Mouse (Mus musculus) forebrain, embryonic 12.5 days (tissue): ENCODE results near the gene Trappc6b. TPM values are rescaled to one million over a fixed set of nuclear protein-coding genes. Genes with fewer than 3 reads are reported as not detected.

Source experiments
- ATAC-seq: fragments of 200-750 bp; cut with Nextera tagmentation; 2 replicates; pipeline ENCODE4 v1.8.0; 2017; ENCODE audit warnings: moderate TSS enrichment; ENCODE audit not compliant: low FRiP score
- H3K27ac ChIP-seq: fragments of 300-500 bp; sonication (generic); 2 replicates; pipeline ENCODE4 v1.5.1; 2016; ENCODE audit warnings: mild to moderate bottlenecking
- H3K27me3 ChIP-seq: fragments of 300-500 bp; sonication (generic); 2 replicates; pipeline ENCODE4 v1.6.1; 2016; ENCODE audit warnings: mild to moderate bottlenecking
- H3K36me3 ChIP-seq: fragments of 300-500 bp; sonication (generic); replicated peaks from 2 replicates; pipeline ENCODE4 v1.6.1; 2016; ENCODE audit warnings: mild to moderate bottlenecking
- H3K4me1 ChIP-seq: fragments of 300-500 bp; sonication (generic); 2 replicates; pipeline ENCODE4 v1.6.1; 2016
- H3K4me2 ChIP-seq: fragments of 300-500 bp; sonication (generic); 2 replicates; pipeline ENCODE4 v1.6.1; 2016; ENCODE audit warnings: mild to moderate bottlenecking, moderate library complexity
- H3K4me3 ChIP-seq: fragments of 300-500 bp; sonication (generic); replicated peaks from 2 replicates; pipeline ENCODE4 v1.5.1; 2016; ENCODE audit warnings: mild to moderate bottlenecking
- H3K9ac ChIP-seq: fragments of 300-500 bp; sonication (generic); 2 replicates; pipeline ENCODE4 v1.6.1; 2016; ENCODE audit warnings: mild to moderate bottlenecking
- H3K9me3 ChIP-seq: fragments of 300-500 bp; sonication (generic); 2 replicates; pipeline ENCODE4 v1.6.1; 2016
- WGBS: fragments of 180-500 bp; shearing (Covaris S2); methylation state at CpG from one replicate; pipeline ENCODE4 v1.1.7; 2016; 5-methylcytosine and 5-hydroxymethylcytosine counted together
- polyA plus RNA-seq: library from polyadenylated mRNA; unstranded; fragments of >200 nt; fragmentation: Nextera tagmentation; extraction: Ambion mirVana; gene quantifications from 2 replicates; pipeline ENCODE4 v1.2.1, GENCODE M21; 2016

The Trappc6b gene
- polyA plus RNA-seq: 100.0 and 106 TPM in 2 replicates

- WGBS: under 1% methylated on average over 49 of the region's 49 CpGs
- Histone ChIP-seq H3K9ac (peak within 1 kb of the TSS; percentile 90), H3K27me3 (no peaks in the 10 kb centered on the region), H3K9me3 (no peaks in the 10 kb centered on the region), H3K4me3 (peak within 1 kb of the TSS; percentile 88), H3K27ac (peak within 1 kb of the TSS; percentile 91), H3K4me2 (peak within 1 kb of the TSS; percentile 70), H3K36me3 (peaks cover 13% of the 10 kb centered on the region), H3K4me1 (peaks cover 20% of the 10 kb centered on the region)
- ATAC-seq: peak; percentile 97
Observed at GRCm38 (mm10) chr12:59060993-59061595, at the start of gene Trappc6b. Trappc6b (minus strand) TSS chr12:59061472.

- H3K4me1 ChIP-seq: no peaks in the 10 kb centered on the region
- no peak for ATAC-seq
- H3K9ac ChIP-seq: no peak overlapping the region
- H3K27me3 ChIP-seq: no peaks in the 10 kb centered on the region
- 85% methylated on average over 4 of the region's 4 CpGs for WGBS
- H3K4me2 ChIP-seq: no peak overlapping the region
- H3K27ac ChIP-seq: no peak overlapping the region
- H3K4me3 ChIP-seq: no peak overlapping the region
- H3K9me3 ChIP-seq: no peaks in the 10 kb centered on the region
- no peaks in the 10 kb centered on the region for H3K36me3 ChIP-seq
Observed at GRCm38 (mm10) chr12:59107926-59108325, 46.7 kb upstream of the Trappc6b start.

DNA sequence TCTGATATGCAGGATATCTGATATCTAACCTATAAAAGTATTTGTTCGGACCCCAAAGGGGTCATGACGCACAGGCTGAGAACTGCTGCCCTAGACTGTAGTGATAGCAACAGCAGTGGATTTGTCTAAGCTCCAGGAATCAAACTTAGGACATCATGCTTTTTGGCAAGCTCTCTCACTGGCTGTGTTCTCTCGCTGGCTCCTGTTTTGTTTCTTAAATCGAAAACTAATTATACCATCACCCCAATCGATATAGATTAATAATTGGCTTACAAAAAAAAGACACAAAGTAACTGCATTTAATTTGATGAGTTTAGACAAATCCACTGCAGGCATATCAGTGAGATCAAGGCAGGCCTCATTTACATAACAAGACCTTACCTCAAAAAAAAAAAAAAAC, 45.2 kb upstream of the Trappc6b start:
- no peak for ATAC-seq

GRCm38 (mm10) chr12:59105914-59106313, 44.6 kb upstream of the Trappc6b start:
- 89% methylated on average over 6 of the region's 6 CpGs for WGBS
- H3K27me3 ChIP-seq: no peaks in the 10 kb centered on the region
- no peak overlapping the region for H3K4me3 ChIP-seq
- H3K36me3 ChIP-seq: no peaks in the 10 kb centered on the region
- no peak overlapping the region for H3K9ac ChIP-seq
- no peak overlapping the region for H3K4me2 ChIP-seq
- no peaks in the 10 kb centered on the region for H3K4me1 ChIP-seq
- no peak for ATAC-seq
- H3K27ac ChIP-seq: no peak overlapping the region
- no peaks in the 10 kb centered on the region for H3K9me3 ChIP-seq

More for the DNA sequence above, 45.2 kb upstream of the Trappc6b start:
- no peaks in the 10 kb centered on the region for H3K36me3 ChIP-seq
- H3K4me2 ChIP-seq: no peak overlapping the region
- no peaks in the 10 kb centered on the region for H3K27me3 ChIP-seq
- H3K9ac ChIP-seq: no peak overlapping the region
- no peak overlapping the region for H3K4me3 ChIP-seq
- H3K27ac ChIP-seq: no peak overlapping the region
- no peaks in the 10 kb centered on the region for H3K9me3 ChIP-seq
- no peaks in the 10 kb centered on the region for H3K4me1 ChIP-seq
- 87% methylated on average over 5 of the region's 5 CpGs for WGBS

DNA sequence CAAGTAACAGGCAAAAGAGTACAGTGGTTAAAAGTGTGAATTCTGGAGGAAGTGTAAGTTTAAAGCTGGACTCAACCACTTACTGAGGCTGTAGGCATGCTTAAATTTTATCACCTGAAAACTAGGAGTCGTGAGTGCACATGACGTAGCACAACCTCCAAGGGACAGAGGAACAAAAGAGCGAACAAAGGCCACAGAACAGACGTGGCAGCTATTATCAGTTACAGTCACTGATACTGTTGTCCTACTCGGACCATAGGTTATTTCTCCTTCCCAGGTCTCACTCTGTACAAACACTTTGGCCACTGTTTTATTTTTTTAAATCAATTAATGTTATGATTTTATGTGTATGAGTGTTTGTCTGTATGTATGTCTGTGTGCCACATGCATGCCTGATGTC, 43.5 kb upstream of the Trappc6b start:
- ATAC-seq: no peak
- no peaks in the 10 kb centered on the region for H3K9me3 ChIP-seq
- no peaks in the 10 kb centered on the region for H3K36me3 ChIP-seq
- H3K9ac ChIP-seq: no peak overlapping the region
- H3K4me1 ChIP-seq: no peaks in the 10 kb centered on the region
- no peak overlapping the region for H3K4me2 ChIP-seq
- H3K4me3 ChIP-seq: no peak overlapping the region
- WGBS: 70% methylated on average over 5 of the region's 5 CpGs
- H3K27me3 ChIP-seq: no peaks in the 10 kb centered on the region
- H3K27ac ChIP-seq: no peak overlapping the region

- Histone ChIP-seq H3K9ac (no peak within 1 kb of the TSS), H3K4me1 (no peaks in the 10 kb centered on the region), H3K4me3 (no peak within 1 kb of the TSS), H3K36me3 (no peaks in the 10 kb centered on the region), H3K27me3 (no peaks in the 10 kb centered on the region), H3K27ac (no peak within 1 kb of the TSS), H3K4me2 (no peak within 1 kb of the TSS), H3K9me3 (no peaks in the 10 kb centered on the region)
- no peak for ATAC-seq
- 86% methylated on average over 19 of the region's 19 CpGs for WGBS
Observed at GRCm38 (mm10) chr12:59095104-59096025, 34.1 kb upstream of the Trappc6b start, which contains the start of gene Mia2. Mia2 (plus strand) TSS chr12:59095799.

DNA sequence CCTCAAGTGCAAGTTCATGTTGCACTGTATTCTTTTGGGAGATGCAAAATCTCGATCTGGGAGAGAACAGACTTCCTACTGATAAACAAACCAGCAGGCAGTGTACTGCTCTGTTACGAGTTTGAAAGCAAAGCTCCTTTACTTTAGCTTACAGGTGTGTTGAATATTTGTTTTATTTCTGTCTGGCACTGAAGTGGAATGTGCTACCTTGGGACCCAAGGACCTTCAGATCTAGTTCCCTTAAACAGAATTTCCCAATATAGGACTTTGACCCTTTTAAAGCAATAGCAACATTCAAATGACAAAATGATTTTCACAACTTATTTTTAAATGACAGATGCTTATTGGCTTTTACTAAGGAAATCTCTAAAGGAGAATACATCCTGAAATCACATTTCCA, 32.3 kb upstream of the Trappc6b start:
- no peaks in the 10 kb centered on the region for H3K9me3 ChIP-seq
- H3K27me3 ChIP-seq: no peaks in the 10 kb centered on the region
- no peak for ATAC-seq
- H3K36me3 ChIP-seq: no peaks in the 10 kb centered on the region
- H3K4me2 ChIP-seq: no peak overlapping the region
- H3K27ac ChIP-seq: no peak overlapping the region
- 80% methylated on average over 2 of the region's 2 CpGs for WGBS
- H3K4me1 ChIP-seq: no peaks in the 10 kb centered on the region
- no peak overlapping the region for H3K9ac ChIP-seq
- no peak overlapping the region for H3K4me3 ChIP-seq

GRCm38 (mm10) chr12:59086171-59086570, 24.9 kb upstream of the Trappc6b start:
- no peak for ATAC-seq
- no peaks in the 10 kb centered on the region for H3K36me3 ChIP-seq
- WGBS: 84% methylated on average over 5 of the region's 5 CpGs

DNA sequence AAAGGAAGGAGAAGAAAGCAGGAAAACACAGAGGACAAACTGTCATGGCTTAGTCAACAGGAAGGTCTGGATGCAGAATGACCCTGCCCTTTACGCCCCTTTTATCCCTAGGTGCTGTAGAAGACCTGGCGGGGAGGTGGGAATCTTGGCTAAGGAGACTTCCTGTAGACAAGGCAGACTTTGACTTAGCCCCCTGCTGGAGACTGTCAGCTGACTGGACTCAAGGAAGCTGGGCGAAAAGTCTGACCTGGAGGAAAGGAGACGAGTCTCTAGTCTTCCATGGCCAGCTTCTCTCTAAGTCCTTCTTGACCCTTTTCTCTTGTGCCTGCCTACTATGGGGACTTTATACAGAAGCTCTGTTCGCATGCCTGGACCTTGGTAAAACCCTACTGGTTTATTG, 23.2 kb upstream of the Trappc6b start:
- Histone ChIP-seq H3K4me1 (no peaks in the 10 kb centered on the region), H3K4me3 (no peak overlapping the region), H3K27me3 (no peaks in the 10 kb centered on the region), H3K9me3 (no peaks in the 10 kb centered on the region), H3K36me3 (0 out of 2 replicates have a peak, but pooled peaks cover 4% of the 10 kb centered on the region), H3K4me2 (no peak overlapping the region), H3K9ac (no peak overlapping the region), H3K27ac (no peak overlapping the region)
- 74% methylated on average over 5 of the region's 5 CpGs for WGBS
- no peak for ATAC-seq

More at GRCm38 (mm10) chr12:59086171-59086570, 24.9 kb upstream of the Trappc6b start:
- Histone ChIP-seq H3K27me3 (no peaks in the 10 kb centered on the region), H3K4me1 (no peaks in the 10 kb centered on the region), H3K27ac (no peak overlapping the region), H3K9me3 (no peaks in the 10 kb centered on the region), H3K4me3 (no peak overlapping the region), H3K9ac (no peak overlapping the region), H3K4me2 (no peak overlapping the region)

DNA sequence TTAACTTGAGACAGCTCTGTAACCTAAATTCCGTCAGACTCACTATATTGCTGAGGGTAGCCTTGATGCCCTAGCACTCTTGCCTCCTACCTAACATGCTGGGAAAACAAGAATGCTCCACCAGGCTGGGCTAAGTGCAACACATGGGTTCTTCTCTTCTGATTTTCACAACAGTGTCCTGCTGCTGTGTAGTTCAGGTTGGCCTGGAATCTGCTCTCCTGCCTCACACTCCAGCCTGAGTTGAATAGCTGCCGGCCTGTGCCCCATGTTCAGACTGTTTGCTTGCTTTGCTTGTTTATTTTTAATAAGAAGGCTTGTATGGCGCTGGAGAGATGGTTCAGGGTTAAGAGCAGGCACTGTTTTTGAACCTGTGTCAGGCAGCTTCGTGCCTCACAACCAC, 19.2 kb upstream of the Trappc6b start:
- ATAC-seq: no peak
- H3K9me3 ChIP-seq: no peaks in the 10 kb centered on the region
- H3K27ac ChIP-seq: no peak overlapping the region
- no peak overlapping the region for H3K9ac ChIP-seq
- WGBS: 85% methylated on average over 4 of the region's 4 CpGs
- H3K36me3 ChIP-seq: 0 out of 2 replicates have a peak, but pooled peaks cover 4% of the 10 kb centered on the region
- no peaks in the 10 kb centered on the region for H3K27me3 ChIP-seq
- H3K4me1 ChIP-seq: no peaks in the 10 kb centered on the region
- no peak overlapping the region for H3K4me2 ChIP-seq
- no peak overlapping the region for H3K4me3 ChIP-seq

DNA sequence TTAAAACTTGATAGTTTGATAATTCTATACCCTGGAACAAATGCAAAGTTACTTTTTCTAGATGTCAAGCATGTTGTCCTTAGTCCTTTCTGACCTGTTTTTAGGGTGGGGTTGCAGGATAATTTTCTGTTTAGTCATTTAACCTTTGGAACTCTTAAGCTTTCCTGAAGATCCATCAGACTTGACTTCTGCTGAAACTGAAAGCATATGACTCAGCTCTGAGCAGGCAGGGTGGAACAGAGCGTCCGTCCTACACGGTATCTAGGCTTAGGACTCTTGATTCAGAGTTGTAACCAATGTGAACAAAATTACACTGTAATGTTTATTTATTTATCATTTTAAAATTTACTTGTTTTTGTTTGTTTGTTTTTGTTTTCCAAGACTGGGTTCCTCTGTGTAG, 16.6 kb upstream of the Trappc6b start:
- Histone ChIP-seq H3K4me1 (no peaks in the 10 kb centered on the region), H3K27ac (no peak overlapping the region), H3K27me3 (no peaks in the 10 kb centered on the region), H3K4me3 (no peak overlapping the region), H3K9me3 (no peaks in the 10 kb centered on the region), H3K9ac (no peak overlapping the region), H3K4me2 (no peak overlapping the region), H3K36me3 (peaks cover 11% of the 10 kb centered on the region)
- WGBS: 97% methylated on average over 3 of the region's 3 CpGs
- no peak for ATAC-seq

DNA sequence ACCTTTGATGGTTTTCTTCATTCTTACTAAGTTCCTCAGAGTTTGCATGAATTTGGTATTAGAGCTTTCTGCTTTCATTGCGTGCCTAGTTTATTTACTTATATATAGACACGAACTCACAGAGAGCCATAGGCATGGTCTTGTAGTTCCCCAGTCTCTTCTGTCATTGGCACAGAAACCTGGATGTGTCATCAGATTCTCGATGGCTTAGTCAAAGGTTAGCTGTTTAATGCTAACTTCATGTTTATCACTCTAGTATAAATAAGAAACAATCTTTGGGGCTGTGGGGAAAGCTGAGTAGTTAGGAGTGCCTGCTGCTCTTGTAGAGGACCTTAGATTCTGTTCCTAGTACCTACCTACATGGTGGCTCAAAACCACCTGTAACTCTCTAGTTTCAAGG, 15.7 kb upstream of the Trappc6b start:
- no peak for ATAC-seq
- Histone ChIP-seq H3K9ac (no peak overlapping the region), H3K27me3 (no peaks in the 10 kb centered on the region), H3K27ac (no peak overlapping the region), H3K4me1 (no peaks in the 10 kb centered on the region), H3K4me3 (no peak overlapping the region), H3K36me3 (peaks cover 19% of the 10 kb centered on the region), H3K9me3 (no peaks in the 10 kb centered on the region), H3K4me2 (no peak overlapping the region)
- WGBS: 91% methylated on average over 3 of the region's 3 CpGs
